Mouse (Mus musculus) testis, adult 2 months (tissue): ENCODE data around the gene B3gnt2. TPM values are rescaled to one million over a fixed set of nuclear protein-coding genes. Genes with fewer than 3 reads are reported as not detected.

Experiments used
- H3K27ac ChIP-seq: fragments of 200-500 bp; 2 replicates; pipeline ENCODE4 v1.5.1; 2012; ENCODE audit warnings: low read depth, low read length; ENCODE audit not compliant: control insufficient read depth, insufficient read depth
- H3K27me3 ChIP-seq: fragments of 200-500 bp; 2 replicates; pipeline ENCODE4 v1.6.1; 2012; ENCODE audit warnings: mild to moderate bottlenecking, low read length, moderate library complexity; ENCODE audit not compliant: control insufficient read depth, insufficient read depth
- H3K36me3 ChIP-seq: fragments of 200-500 bp; 2 replicates; pipeline ENCODE4 v1.6.1; 2012; ENCODE audit warnings: mild to moderate bottlenecking, low read length; ENCODE audit not compliant: control insufficient read depth, insufficient read depth
- H3K4me1 ChIP-seq: fragments of 200-500 bp; 2 replicates; pipeline ENCODE4 v1.6.1; 2012; ENCODE audit warnings: low read length; ENCODE audit not compliant: control insufficient read depth, insufficient read depth
- H3K4me3 ChIP-seq: fragments of 200-500 bp; 2 replicates; pipeline ENCODE4 v1.5.1; 2012; ENCODE audit warnings: low read depth, mild to moderate bottlenecking, low read length, moderate library complexity, mixed read lengths; ENCODE audit not compliant: control insufficient read depth
- CTCF ChIP-seq: fragments of 200-500 bp; IDR thresholded peaks from 2 replicates; pipeline ENCODE4 v1.5.1; 2012; ENCODE audit warnings: low read depth, mild to moderate bottlenecking, inconsistent platforms, low read length, moderate library complexity; ENCODE audit not compliant: control insufficient read depth, insufficient read depth, insufficient replicate concordance
- POLR2A ChIP-seq: fragments of 200-500 bp; IDR thresholded peaks from 2 replicates; pipeline ENCODE4 v1.6.1; 2012; ENCODE audit warnings: low read depth, mild to moderate bottlenecking, inconsistent platforms, low read length, moderate library complexity; ENCODE audit not compliant: control insufficient read depth
- polyA plus RNA-seq: library from polyadenylated mRNA; depleted of rRNA; stranded (reverse); fragments of >200 nt; gene quantifications from 2 replicates; pipeline ENCODE4 v1.2.3, GENCODE M21; 2012

The B3gnt2 gene
- polyA plus RNA-seq, 1 experiment: 1.2 TPM

- peaks cover 3% of the 10 kb centered on the region for H3K4me1 ChIP-seq
- no peaks in the 10 kb centered on the region for H3K36me3 ChIP-seq
- H3K27me3 ChIP-seq: no peaks in the 10 kb centered on the region
- no peak overlapping the region for H3K4me3 ChIP-seq
- TF ChIP-seq POLR2A (no peak), CTCF (no peak)
- no peak overlapping the region for H3K27ac ChIP-seq
Measured at GRCm38 (mm10) chr11:22846960-22847731, 13.6 kb downstream of the B3gnt2 start.

- Histone ChIP-seq H3K36me3 (no peaks in the 10 kb centered on the region), H3K27ac (no peak overlapping the region), H3K4me1 (peaks cover 3% of the 10 kb centered on the region), H3K27me3 (no peaks in the 10 kb centered on the region), H3K4me3 (no peak overlapping the region)
- no peak for TF ChIP-seq CTCF
- no peak for TF ChIP-seq POLR2A
Measured at GRCm38 (mm10) chr11:22846093-22846835, 14.5 kb downstream of the B3gnt2 start.

GRCm38 (mm10) chr11:22844754-22845718 is 15.7 kb downstream of the B3gnt2 start:
- Histone ChIP-seq H3K27me3 (no peaks in the 10 kb centered on the region), H3K27ac (no peak overlapping the region), H3K4me1 (peaks cover 3% of the 10 kb centered on the region), H3K36me3 (no peaks in the 10 kb centered on the region), H3K4me3 (no peak overlapping the region)
- TF ChIP-seq CTCF: no peak
- no peak for TF ChIP-seq POLR2A

GRCm38 (mm10) chr11:22839456-22839855 is 21.3 kb downstream of the B3gnt2 start:
- Histone ChIP-seq H3K27me3 (no peaks in the 10 kb centered on the region), H3K4me3 (no peak overlapping the region), H3K4me1 (peaks cover 2% of the 10 kb centered on the region; the same call in 1 of the 2 replicates), H3K27ac (no peak overlapping the region), H3K36me3 (no peaks in the 10 kb centered on the region)
- TF ChIP-seq POLR2A: no peak
- TF ChIP-seq CTCF: no peak

GRCm38 (mm10) chr11:22838361-22838760 is 22.4 kb downstream of the B3gnt2 start:
- Histone ChIP-seq H3K27ac (no peak overlapping the region), H3K27me3 (no peaks in the 10 kb centered on the region), H3K4me1 (peaks cover 2% of the 10 kb centered on the region; the same call in 1 of the 2 replicates), H3K36me3 (no peaks in the 10 kb centered on the region), H3K4me3 (no peak overlapping the region)
- TF ChIP-seq POLR2A (no peak), CTCF (no peak)

GRCm38 (mm10) chr11:22836269-22836668 is 24.5 kb downstream of the B3gnt2 start:
- Histone ChIP-seq H3K4me3 (no peak overlapping the region), H3K27ac (no peak overlapping the region), H3K4me1 (0 out of 2 replicates have a peak, but pooled peaks cover 2% of the 10 kb centered on the region), H3K36me3 (no peaks in the 10 kb centered on the region), H3K27me3 (no peaks in the 10 kb centered on the region)
- TF ChIP-seq CTCF (no peak), POLR2A (no peak)
